Mouse (Mus musculus): ENCODE results near the gene Art2b. TPM values are rescaled to one million over a fixed set of nuclear protein-coding genes. Genes with fewer than 3 reads are reported as not detected.
"Not testable (repeated sequence)": the region's sequence is repeated elsewhere in the genome, so short reads cannot be mapped to it uniquely, and the experiment has no call there.

The Art2b gene
- total RNA-seq (2022), result not detected

DNA sequence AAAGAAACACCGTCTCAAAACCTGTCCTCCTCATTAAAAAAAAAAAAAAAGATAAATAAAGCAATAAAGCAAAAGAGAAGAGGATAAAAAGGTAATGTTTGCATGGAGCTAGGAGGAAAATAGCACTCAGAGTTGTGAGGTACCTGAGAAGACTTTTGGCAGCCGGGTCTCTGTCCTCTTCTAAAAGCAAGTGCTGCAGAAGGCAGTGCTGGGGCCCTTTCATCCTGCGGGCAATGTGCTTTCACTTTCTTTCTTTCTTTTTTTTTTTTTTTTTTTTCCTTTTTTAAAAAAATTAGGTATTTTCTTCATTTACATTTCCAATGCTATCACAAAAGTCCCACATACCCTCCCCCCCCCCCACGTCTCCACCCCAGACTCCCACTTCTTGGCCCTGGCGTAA lies at the start of gene Art2b:
Art2b (minus strand) TSS at position 193 of the 400 bp plus-strand sequence.
- no peak for DNase-seq (ENCODE audit: low spot score in 2 of 2)

DNA sequence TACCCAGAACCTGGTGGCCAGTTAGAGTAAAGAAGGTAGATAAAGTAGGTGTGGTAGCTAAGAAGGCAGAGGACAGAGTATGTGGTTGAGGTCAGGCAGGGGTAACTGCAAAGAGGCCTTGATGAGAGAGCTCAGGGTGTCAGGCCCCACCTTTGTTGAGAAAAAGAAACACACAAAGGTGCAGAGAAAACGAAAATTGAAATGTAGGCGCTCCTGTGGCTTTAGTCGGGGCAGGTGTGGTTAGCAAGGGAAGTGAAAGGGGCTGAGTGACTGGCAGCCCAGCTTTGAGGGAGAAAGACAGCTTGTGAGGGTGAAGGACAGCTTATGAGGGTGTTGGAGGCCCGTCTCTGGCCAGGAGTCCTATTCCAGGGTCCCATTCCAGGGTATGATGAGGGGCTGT lies 49.1 kb upstream of the Art2b start:
- no peak for DNase-seq (ENCODE audit: low spot score in 2 of 2)

DNA sequence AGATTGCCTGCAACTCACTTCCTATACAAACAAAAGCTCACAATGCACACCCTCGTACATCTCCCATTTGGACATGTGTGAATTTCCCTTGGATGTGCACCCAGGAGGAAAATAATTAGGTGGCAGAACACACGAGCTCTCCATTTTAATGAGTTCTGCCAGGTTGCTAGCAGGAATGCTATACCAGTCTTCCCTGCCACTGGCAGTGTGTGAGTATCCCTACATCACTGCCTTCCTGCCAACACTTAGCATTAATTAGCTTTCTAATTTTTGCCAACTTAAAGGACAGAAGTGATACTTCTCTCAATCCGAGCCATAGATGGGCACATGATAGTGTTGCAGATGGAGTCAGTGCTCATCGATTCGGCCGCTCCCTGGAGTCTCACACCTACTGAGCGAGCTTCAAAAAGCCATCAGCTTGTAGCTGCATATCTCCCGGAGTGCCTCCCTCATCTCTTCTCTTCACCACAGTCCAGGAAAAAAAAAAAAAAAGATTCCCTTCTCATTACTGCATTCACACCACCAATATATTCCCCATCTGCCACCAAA lies 48.3 kb upstream of the Art2b start:
- no peak for DNase-seq (ENCODE audit: low spot score in 2 of 2)

DNA sequence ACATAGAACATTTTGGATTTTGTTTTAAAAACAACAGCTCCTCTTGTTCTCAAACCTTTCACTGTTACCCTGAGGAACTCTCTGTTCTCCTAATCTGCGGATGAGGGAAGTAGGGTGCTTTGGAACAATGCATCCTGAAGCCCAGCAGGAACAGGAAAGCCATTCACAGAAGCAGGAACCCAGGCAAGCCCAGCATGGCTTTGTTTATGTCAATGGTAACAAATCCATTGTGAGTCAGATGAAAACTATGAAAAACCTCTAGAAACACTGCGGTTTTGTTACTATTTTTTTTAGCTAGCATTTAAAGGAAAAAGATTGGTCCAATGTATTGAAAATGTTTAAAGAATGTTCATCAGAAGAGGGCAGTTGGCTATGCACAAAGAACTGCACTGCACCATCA lies 43.1 kb upstream of the Art2b start:
- DNase-seq (ENCODE audit: low spot score in 2 of 2), result no peak

DNA sequence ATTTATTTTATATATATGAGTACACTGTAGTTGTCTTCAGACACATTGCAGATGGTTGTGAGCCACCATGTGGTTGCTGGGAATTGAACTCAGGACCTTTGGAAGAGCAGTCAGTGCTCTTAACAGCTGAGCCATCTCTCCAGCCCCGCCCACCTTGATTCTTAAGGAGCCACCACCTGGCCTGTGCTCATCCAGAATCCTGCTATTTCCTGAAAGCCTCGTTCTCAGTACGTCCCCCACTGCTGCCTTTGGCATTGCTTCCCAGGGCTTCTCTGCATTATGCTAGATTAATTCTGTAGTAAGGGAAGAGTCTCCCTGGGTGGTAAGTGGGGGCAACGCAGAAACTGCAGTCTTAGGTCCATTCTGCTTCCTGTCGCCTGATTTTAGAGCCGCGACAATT lies 41.8 kb upstream of the Art2b start:
- not testable (repeated sequence) for DNase-seq (ENCODE audit: low spot score in 2 of 2)

DNA sequence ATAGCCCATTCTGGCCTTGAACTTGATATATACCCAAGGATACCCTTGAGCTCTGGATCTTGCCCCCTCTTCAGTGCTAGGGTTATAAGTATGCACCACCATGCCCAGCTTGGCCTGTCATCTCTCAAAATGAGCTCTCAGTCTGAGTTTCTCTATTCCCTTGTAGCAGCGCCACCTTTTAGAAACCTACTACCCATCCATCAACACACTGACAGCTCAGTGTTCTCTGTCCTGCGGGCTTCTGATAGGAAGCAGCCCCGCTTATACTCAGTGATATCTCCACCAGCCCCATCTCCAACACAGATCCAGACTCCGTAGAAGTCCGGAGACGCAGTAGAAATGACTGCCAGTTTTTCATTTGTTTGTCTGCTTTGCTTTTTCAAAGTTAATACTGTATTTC lies 38.9 kb upstream of the Art2b start:
- DNase-seq (ENCODE audit: low spot score in 2 of 2), result no peak

DNA sequence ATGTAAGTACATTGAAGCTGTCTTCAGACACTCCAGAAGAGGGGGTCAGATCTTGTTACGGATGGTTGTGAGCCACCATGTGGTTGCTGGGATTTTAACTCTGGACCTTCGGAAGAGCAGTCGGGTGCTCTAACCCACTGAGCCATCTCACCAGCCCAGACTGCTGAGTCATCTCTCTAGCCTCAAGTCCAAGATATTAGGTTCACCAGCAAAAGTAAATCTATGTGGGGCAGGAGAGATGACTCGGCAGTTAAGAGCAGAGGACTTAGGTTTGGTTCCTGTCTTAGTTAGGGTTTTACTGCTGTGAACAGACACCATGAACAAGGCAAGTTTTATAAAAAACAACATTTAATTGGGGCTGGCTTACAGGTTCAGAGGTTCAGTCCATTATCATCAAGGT lies 36.5 kb upstream of the Art2b start:
- DNase-seq (ENCODE audit: low spot score in 2 of 2), result not testable (repeated sequence)

DNA sequence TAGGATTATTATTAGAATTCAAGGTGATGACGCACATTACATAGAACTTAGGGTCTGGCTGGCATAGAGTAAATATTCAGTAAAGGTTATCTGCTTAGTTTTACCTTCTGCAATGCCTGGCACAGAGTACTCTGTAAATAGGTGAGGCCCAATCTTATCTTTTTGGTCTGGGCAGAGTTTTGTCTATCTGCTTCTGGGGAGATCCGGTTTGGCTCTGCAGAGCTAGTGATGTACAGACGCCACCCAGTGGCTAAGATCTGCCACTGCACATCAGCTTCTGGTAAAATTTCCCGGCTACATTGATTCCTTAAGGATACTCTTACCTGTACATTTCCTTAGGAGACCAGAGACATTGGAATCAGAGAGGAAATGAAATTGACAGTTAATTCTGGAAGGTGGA lies 35.0 kb upstream of the Art2b start:
- peak in 1 of 2 experiments; percentile 10 for DNase-seq (ENCODE audit: low spot score in 2 of 2)

DNA sequence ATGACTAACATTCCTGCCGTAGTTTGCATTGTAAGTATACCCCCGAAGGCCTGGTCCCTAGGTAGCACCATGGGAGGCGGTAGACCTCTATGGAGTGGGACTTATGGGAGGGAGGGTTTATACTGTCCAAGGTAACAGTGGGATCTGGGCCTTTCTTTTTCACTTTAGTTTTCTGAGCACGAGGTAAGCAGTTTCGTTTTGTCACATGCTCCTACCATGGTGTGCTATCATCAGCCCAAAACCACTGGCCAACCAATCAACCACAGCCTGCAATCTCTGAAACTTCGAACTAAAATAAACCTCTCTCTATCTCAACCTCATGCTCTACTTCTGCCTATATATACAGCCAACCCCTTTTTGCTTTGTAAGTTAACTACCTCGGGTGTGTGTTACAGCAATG lies 32.9 kb upstream of the Art2b start:
- DNase-seq (ENCODE audit: low spot score in 2 of 2), result no peak

DNA sequence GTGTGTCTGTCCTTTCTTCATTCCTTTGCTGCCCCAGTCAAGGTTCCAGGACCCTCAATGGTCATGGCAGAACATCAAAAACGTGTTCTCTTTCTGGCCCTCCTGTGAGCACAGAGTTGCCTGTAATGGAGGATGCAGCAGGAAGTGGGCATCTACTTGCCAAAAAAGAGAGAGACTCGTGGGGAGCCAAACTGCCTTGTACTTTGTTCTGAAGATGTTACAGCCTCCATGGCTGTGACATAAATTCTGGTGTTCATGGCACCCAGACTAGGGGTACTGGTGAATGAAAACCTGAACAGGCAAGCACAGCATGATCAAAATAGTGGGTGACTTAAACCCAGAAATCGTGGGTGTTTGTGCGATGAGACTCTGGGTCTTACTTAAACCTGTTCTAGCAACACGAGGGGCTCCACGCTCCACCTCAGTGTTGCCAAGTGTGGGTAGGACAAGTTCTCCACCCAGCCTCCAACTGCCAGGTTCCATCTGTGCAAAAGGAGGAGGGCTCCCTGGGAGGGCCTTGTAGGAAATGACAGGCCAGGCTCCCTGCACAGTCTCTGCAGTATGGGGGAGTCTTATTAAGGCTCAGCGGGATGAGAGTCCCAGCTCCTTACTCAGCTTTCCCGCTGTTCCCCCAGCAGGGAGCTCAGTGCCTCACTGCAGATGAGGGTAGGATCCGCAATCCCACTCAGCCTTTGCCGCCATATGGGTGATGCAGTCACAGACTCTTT lies 32.2 kb upstream of the Art2b start:
- no peak for DNase-seq (ENCODE audit: low spot score in 2 of 2)

DNA sequence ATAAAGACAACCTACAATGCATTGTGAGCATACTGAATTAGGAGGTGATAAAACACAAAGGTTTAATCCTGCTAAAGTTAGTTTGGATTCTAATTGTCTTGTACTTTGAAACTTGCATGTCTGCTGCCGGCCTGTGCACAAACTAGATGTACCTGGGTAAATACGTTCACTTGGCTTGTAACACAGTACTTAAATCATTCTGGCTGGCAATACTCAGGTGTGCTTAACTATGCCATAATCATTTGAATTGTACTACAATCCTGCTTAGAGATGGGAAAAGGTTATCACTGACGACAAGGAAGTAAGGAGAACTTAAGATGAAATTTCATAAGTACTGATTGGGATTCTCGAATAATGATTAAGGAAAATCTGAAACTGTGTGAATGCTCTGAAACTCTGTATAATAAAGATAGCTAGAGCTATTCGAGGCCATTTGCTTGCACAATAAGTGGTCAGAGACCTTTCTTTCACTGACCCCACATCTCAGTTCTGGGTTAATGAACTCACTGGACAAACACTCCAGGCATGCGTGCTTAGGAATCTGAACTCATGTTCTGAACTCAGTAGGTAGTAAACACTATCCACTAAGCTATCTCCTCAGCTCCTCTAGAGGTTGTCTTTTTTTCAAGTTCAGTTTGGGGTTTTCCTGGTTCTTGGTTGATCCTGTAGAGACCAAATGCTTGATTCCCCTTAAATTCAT lies 30.9 kb upstream of the Art2b start:
- DNase-seq (ENCODE audit: low spot score in 2 of 2), result no peak

DNA sequence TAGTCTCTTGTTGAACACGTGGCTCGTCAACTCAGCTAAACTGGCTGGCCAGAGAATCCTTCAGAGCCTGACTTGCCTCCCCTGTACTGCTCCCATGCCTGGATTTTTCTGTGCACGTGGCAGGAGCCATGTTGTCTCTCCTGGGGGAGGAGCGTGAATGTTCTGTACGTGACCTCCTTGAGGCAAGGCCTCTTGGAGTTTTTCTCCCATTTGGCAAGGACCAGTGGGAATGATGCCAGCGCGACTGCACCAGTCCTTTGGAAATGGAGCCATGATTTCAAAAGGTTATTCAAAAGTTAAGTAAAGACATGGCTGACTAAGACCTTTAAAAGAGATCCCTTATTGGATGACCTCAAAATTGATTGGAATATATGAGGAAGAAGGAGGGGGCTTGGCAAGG lies 30.0 kb upstream of the Art2b start:
- DNase-seq (ENCODE audit: low spot score in 2 of 2), result no peak

DNA sequence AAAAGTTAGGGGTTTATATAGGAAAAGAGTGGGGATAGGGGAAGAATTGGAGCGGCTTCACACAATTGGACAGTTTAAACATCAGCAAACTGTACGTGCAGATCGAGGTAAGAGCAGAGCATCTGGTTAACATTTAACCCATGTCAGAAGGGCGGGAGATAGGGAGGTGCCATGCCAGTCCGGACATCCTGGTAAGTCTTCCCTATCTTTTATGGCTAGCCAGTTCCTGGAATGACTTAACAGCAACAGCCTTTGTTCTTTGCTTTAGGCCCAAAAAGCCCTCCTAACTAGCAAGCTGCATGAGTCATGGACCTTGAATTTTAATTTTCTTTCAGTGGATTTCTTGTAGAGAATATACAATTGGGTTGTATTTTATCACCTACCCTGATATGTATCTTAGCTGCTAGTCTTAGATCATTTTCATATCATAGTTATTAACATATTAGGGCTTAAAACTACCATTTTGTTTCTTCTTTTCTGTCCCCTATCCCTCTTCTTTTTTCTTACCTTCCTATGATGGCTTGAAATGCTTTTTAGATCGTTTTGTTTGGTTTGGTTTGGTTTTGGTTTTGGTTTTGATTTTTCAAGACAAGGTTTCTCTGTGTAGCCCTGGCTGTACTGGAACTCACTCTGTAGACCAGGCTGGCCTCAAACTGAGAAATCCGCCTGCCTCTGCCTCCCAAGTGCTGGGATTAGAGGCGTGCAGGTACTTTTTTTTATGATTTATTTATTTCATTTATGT lies 27.6 kb upstream of the Art2b start:
- DNase-seq (ENCODE audit: low spot score in 2 of 2), result not testable (repeated sequence)

DNA sequence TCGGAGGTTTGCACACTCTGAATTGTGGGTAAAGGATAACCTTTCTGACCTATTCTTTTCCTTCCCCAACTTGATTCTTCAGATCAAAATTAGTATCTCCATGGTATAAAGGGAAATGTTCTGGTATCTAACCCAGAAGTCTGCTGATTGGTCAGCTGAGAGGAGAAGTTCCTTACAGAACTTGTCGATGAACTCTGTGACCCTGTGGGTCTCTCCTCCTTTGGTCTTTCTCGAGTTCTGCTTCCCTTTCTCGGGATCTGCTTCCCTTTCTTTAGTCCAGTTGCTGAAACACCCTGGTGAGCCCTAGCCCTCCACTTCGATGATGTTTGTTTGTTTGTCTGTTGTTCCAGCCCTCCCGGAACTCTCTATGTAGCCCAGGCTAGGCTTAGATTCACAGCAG lies 22.4 kb upstream of the Art2b start:
- no peak for DNase-seq (ENCODE audit: low spot score in 2 of 2)

DNA sequence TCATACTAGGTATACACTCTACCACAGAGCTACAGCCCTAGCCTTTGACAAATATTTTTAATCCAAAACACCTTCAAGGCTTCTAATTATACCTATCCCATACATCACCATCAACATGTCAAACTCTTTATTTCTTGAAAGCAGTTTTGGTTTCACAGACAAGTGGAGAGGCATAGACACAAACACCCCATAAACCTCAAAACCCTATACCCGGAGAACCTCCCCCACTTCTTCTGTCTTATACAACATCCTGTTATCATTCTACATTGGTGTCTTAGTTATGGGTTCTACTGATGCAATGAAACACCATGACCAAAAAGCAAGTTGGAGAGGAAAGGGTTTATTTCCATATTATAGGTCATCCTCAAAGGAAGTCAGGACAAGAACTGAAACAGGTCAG lies 15.0 kb upstream of the Art2b start:
- no peak for DNase-seq (ENCODE audit: low spot score in 2 of 2)

DNA sequence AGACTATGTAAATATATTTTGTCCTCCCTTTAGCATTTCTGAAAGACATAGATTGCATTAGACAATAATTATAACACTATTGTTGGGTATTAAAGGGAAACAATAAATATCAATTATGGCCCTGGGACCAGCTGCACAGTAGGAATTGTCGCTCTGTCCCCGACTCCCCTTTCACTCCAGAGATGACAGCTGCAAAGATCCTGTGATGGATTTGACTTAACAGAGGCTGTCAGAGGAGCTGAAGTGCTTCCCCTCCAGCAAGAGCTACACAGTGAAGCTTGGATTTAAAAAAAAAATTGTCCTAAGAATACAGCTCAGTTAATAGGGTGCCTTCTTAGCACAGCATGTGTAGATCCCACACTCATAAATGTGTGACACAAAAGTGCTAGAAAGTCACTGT lies 13.1 kb upstream of the Art2b start:
- DNase-seq (ENCODE audit: low spot score in 2 of 2), result no peak

DNA sequence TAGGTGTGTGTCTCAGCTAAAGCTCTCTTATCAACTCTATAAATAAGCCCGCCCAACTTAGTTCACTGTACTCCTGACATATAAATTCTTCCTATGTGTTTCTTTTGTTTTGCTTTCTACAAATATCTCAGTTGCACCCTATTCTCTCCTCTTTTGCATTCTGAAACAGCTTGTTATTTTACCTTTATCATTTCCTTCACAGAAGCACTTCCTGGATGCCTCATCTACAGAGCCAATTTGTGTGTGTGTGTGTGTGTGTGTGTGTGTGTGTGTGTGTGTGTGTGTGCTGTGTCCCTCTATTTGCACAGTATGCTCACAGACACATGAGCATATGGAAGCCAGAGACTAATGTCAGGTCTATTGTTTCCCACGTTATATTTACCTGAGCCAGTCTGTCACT lies 9.6 kb upstream of the Art2b start:
- DNase-seq (ENCODE audit: low spot score in 2 of 2), result no peak

DNA sequence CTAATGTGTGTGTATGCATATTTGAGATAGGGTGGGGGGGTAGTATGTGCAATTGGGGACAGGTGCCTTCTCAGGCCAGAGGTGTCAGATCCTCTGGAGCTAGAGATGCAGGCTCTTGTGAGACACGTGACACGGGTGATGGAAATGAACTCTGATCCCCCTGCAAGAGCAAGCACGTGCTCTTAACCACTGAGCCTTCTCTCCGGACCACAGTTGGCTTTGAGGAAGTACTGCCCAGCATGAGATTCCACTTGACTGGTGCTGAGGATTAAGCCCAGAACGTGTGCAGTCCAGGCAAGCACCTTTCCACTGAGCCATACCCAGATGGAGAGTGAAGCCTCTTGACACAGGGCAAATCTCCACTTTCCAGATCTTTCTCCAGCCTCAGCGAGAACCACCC lies 1.1 kb downstream of the Art2b start:
- not testable (repeated sequence) for DNase-seq (ENCODE audit: low spot score in 2 of 2)

DNA sequence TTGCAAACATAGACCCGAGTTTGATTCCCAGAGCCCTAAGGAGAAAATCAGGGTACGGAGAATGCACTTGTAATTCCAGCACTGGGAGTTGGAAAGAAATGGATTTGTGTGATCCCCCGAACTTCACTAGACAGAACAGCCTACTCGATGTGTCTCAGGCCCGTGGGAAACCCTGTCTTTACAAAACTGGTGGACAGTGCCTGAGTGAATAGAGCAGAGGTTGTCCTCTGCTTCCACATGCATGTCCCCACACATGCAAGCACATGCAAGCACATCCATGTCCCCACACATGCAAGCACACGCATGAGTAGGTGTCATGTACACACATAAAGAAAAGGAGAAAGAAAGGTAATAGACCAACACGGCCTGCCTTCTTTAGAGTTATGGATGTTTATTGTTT lies 3.4 kb downstream of the Art2b start:
- DNase-seq (ENCODE audit: low spot score in 2 of 2), result no peak

DNA sequence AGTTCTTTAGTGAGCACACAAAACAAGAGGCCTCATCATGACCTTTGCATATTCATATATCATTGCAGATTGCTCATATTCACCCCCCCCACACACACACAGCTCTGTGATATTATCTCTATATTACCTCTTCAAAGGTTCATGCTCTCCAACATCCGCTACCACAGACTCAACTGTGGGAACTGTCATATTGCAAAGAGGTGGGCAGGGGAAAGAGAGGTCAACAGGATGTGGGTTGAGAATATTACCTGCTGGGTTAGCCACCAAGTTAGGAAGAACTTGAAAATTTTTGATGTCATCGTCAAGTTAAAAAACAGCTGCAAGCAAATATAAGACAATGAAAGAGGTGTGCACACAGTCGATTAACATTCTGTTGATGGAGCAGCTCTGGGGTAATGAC lies 4.5 kb downstream of the Art2b start:
- not testable (repeated sequence) for DNase-seq (ENCODE audit: low spot score in 2 of 2)

DNA sequence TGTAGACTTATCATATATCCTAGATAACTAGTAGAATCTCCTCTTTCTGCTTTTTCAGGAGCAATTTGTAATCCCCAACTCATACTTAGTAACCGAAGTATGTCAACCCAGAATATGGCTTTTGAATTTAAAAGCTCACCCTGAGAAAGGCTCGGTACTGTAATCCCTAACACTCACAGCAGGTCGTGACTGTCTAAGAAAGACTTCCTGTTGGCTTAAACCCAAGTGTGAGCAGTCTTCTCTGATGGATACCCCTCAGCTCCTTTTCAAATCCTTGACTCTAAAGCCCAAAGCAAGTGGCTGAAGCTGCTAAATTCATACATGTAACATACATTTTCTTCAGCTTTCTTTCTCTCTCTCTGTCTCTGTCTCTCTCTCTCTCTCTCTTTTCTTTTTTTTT lies 11.0 kb downstream of the Art2b start:
- no peak for DNase-seq (ENCODE audit: low spot score in 2 of 2)

DNA sequence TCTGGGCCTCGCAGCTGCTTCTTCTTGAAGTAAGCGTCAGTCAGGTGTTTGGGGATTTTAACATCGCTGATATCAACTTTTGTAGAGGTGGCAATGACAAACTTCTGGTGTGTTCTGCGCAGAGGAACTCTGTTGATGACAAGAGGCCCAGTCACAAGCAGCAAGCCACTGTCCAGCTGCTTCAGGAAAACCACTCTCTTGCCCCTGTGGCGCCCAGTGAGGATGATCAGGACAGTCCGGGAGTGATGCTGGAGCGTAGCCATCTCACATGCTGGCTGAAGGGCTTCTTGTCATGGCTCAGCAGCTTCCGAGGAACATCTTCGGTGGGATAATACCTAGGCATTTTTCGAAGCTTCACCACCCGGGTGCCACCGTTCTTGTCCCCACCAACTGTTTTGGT lies 11.8 kb downstream of the Art2b start:
- not testable (repeated sequence) for DNase-seq (ENCODE audit: low spot score in 2 of 2)
